Mouse (Mus musculus) Muller cell, postnatal 12 days (primary cell): ENCODE results near the gene Flnb.

Source experiments
- DNase-seq: peaks from one replicate; pipeline ENCODE4 v3.0.0-alpha.2; 2015; ENCODE audit errors: inconsistent ontology term

Gene Flnb

DNA sequence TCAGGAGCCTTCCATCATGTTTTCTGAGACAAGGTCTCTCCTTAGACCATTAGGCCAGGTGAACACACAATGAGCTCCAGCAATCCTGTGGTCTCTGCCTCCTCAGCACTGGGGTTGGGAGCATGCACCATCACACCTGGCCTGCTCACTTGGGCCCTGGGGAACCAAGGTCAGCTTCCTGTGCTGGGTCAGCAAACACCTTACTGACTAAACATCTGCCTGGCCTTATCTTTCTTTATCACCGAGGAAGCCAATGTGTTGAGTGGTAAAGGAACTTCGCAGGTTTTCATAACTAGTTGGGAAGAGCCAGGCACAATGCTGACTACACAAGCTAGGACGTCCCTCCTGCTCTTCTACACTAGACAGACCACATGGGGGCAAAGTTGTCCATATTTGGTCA is 172.2 kb downstream of the Flnb start:
- no peak for DNase-seq

DNA sequence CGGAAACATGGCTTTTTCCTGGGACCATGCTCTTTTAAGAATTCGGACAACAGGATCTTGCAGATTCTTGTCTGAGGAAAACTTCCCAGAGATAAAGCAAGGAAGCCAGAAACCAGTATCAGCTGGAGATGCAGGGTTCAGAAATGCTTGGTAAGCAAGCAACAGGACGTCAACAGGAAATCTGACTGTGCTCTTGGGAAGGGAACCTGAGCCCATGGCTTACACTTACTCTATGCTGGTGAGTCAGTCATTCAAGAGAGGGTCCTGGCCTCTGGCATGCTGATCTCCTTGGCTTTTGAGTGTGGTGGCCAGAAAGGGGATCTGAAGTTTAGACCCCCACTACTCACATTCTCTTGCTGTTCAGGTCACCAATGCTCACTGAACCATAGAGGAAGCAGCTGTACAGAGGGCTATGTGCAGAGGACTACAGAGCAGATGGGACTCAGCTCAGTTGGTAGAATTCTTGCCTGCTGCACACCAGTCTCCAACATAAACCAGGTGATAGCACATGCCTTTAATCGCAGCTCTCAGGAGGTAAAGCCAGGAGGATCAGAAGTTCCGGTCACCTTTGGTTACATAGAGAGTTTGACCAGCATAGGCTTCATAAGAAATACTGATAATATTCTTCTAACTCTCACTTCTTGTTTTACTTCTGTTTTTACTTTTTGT is 173.5 kb downstream of the Flnb start:
- DNase-seq, result no peak

GRCm38 (mm10) chr14:7992158-7992557 is 174.4 kb downstream of the Flnb start:
- DNase-seq, result no peak

DNA sequence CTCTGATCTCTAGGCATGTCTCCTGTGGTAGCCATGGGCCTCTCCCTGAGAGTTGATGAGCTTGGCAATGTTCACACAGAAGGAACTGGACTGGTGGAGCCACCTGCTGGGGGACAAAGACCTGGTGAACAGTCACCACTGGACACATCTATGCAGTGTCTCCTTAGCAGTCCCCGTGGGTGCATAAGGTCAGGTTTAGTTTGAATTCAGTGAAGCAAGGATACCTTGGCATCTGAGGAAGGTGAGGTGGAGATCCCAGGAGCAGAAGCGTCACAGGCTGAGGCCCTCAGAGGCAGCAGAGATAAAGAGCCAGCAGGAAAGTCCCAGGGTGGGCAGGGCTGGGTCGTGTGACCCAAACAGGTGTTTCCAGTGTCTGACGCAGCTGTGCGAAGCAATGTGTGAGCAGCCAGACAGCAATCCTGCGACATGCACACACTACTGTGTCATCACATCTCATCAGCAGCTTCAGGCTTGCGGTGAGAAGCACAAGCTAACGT is 176.6 kb downstream of the Flnb start, which contains the start of gene Dnase1l3:
Gene Dnase1l3 (minus strand): TSS at position 303 of the 497 bp plus-strand sequence.
- no peak for DNase-seq

DNA sequence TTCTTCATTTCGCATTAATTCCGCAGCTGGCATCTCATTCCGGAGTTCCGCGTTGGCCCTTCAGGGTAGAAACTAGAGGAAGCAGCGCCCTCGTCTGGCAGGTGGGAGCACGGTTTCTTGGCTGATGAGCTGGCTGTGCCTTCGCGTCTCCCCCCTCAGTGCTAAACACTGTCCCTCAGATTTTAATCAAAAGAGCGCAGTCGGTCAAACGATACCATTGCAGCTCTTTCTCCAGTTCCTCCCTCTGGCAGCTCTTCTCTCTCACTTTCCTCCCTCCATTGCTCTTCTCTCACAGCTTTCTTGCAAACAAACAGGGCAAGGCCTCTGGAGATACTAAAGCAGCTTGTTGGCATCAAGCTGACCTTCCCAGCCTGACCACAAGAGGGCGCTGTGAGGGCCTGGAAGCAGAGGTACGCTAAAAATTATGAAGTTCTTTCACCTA is 179.5 kb downstream of the Flnb start:
- peak; percentile 83 for DNase-seq

DNA sequence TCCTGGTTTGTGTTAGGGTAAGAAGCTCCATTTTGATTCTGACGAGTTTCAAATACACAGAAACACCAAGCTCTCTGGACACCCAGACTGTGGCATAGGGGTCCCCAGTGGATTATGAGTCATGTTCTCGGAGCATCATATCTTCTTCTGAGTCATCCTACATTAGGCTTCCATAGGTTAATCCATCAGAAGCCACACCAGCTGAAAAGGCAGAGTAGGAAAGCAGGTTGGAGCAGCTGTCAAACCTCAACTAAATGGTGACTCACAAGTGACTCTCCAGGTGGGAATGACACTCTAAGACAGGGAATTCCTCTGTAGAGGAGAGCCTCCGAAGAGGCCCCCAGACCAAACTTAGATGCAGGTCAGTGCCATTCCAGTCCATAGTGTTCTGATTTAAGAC is 181.3 kb downstream of the Flnb start:
- DNase-seq, result no peak

DNA sequence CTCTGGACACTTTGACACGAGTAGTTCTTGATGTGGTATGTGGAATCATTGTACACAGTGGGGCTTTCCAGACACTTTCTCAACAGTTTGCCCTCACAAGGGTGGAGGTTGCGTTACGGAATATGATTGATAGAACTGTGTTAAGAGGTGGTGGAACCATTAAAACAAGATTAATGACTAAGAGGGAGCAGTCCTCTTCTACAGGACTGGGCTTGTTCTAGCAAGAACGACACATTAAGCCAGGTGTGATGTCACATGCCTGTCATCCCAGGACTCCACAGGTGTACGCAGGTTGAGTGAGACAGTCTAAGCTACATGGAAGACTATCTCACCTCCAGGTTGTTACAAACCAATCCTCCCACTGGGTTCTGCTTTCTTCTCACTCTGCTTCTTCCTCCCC is 181.7 kb downstream of the Flnb start:
- no peak for DNase-seq

GRCm38 (mm10) chr14:8000247-8000646 is 182.5 kb downstream of the Flnb start:
- no peak for DNase-seq
